In the genomic region with DNA sequence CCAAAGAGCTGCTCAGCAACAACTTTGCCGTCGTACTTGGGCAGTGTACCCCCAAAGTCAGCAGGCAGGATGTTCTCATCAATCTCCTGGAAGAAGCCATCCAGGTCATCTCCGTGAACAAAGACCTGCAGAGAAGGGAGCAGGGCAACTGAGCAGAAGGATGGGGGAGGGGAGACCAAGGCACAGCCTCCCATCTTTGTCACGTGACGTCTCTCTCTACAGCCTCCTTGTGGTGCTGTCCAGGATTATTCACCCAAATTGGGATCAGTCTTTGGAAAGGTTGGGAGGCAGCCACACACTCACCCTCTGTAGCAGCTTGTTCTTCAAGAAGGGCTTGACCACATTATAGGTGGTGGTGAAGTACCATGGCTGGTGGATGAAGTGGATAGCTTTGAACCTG, we compare ENCODE assay signal across 17 mouse cellular contexts. TPM values are rescaled to one million over a fixed set of nuclear protein-coding genes. Genes with fewer than 3 reads are reported as not detected.
"Had no signal": no experiment of that assay in that cellular context is flagged by ENCODE, and none has a peak within 500 bp of the region (broad histone marks: within the 10 kb centered on the region; RNA-seq: fewer than 3 reads in every experiment).

No protein-coding gene starts in this region.

- H3K9ac ChIP-seq: liver, embryonic 15.5 days; lung, embryonic 14.5 days; midbrain, embryonic 15.5 days; neural tube, embryonic 13.5 days had no signal

- H3K9me3 ChIP-seq: limb, embryonic 10.5 days; liver, embryonic 15.5 days; midbrain, embryonic 15.5 days; neural tube, embryonic 13.5 days had no signal

- H3K4me3 ChIP-seq: left cerebral cortex, adult 2 months; limb, embryonic 10.5 days; liver, embryonic 15.5 days; midbrain, embryonic 15.5 days; neural tube, embryonic 13.5 days had no signal

- H3K4me2 ChIP-seq: liver, embryonic 11.5 days; liver, embryonic 15.5 days; lung, embryonic 14.5 days; midbrain, embryonic 11.5 days; midbrain, embryonic 15.5 days; neural tube, embryonic 13.5 days had no signal

- ATAC-seq: midbrain, embryonic 15.5 days had no signal

- DNase-seq: kidney, adult 8-10 months; lung, postnatal 10 days; lung, postnatal 4 days; right cerebral cortex, adult 18-20 months; right cerebral cortex, postnatal 25 days; thymus, postnatal 4 days had no signal

- H3K27me3 ChIP-seq: midbrain, embryonic 15.5 days; neural tube, embryonic 13.5 days had no signal

- H3K4me1 ChIP-seq: midbrain, embryonic 15.5 days; neural tube, embryonic 13.5 days had no signal

- H3K36me3 ChIP-seq: limb, embryonic 10.5 days; liver, embryonic 15.5 days; midbrain, embryonic 15.5 days; neural tube, embryonic 13.5 days had no signal

- H3K27ac ChIP-seq: kidney, postnatal 0 days; left cerebral cortex, adult 2 months; limb, embryonic 10.5 days; liver, embryonic 15.5 days; midbrain, embryonic 15.5 days; neural tube, embryonic 13.5 days had no signal

RNA-seq across cellular contexts. Expression of a gene that starts 11.3 kb away (rescaled TPM):
- total RNA-seq: megakaryocyte, adult 5-6 weeks had no signal
- polyA plus RNA-seq: small intestine, adult 2 months had no signal
